Mouse (Mus musculus): ENCODE measurements around the gene Obp2b. TPM values are rescaled to one million over a fixed set of nuclear protein-coding genes. Genes with fewer than 3 reads are reported as not detected.
"Not testable (repeated sequence)": the region's sequence is repeated elsewhere in the genome, so short reads cannot be mapped to it uniquely, and the experiment has no call there.

Obp2b gene
- polyA plus RNA-seq, 2 experiments = not detected

GRCm38 (mm10) chr2:25703706-25704105, 33.1 kb upstream of the Obp2b start:
- Histone ChIP-seq H3K4me2 (ENCODE audit: low read depth) (no peak overlapping the region), H3K9ac (replicated peaks) (no peak overlapping the region), H3K4me3 (ENCODE audit: insufficient read depth in 1 of 2, low read depth in 2 of 2, low read length in 2 of 2) (no peak overlapping the region), H3K4me1 (replicated peaks; ENCODE audit: control insufficient read depth in 2 of 2, insufficient read depth in 2 of 2, low read length in 1 of 2) (no peaks in the 10 kb centered on the region), H3K27ac (no peak overlapping the region), H3K9me3 (ENCODE audit: control insufficient read depth, low read length) (no peaks in the 10 kb centered on the region), H3K36me3 (replicated peaks; ENCODE audit: control insufficient read depth, insufficient read depth, low read depth) (no peaks in the 10 kb centered on the region), H3K27me3 (ENCODE audit: control insufficient read depth, insufficient read depth, low read length) (no peaks in the 10 kb centered on the region)
- 74% methylated on average over 4 of the region's 4 CpGs for WGBS (ENCODE audit: insufficient replicate concordance)
- DNase-seq (ENCODE audit: low read depth in 3 of 3, low spot score in 3 of 3) = no peak
- TF ChIP-seq EP300 (IDR thresholded peaks at IDR 0.05; ENCODE audit: low read depth) = no peak
- no peak for TF ChIP-seq CTCF (IDR thresholded peaks at IDR 0.05; ENCODE audit: low read depth)
- no peak for ATAC-seq (ENCODE audit: insufficient read depth)

DNA sequence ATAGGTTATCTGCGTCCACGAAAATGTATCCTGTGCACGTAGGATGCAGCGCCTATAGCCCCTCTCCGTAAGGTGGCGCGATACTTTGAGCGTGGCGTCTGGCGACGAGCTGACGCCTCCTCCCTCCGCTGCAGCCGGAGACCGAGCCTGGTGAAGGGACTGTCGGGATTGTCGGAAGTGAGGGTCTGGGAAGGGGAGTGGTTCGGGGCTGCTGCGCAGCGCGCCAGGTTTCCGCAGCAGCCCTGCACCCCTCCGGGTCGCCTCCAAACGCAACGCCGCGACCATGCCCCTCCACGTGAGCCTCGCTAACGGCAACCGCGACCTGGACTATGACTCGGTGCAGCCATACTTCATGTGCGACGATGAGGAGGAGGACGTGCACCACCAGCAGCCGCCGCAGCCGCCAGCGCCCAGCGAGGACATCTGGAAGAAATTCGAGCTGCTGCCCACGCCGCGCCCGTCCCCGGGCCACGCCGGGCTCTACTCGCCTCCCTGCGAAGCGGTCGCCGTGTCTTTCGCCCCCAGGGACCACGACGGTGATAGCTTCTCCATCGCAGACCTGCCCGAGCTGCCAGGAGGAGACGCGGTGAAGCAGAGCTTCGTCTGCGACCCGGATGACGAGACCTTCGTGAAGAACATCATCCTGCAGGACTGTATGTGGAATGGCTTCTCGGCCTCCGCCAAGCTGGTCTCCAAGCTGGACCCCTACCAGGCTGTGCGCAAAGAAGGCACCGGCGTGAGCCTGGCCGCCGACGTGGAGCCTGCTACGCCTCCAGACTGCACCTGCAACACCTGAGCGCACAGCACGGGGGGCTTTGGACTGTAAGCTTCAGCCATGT, 29.9 kb upstream of the Obp2b start, which contains the start of gene Bmyc:
TSS of gene Bmyc (plus strand) at position 97 of the 839 bp plus-strand sequence.
- TF ChIP-seq EP300 (IDR thresholded peaks at IDR 0.05; ENCODE audit: low read depth) = no peak
- TF ChIP-seq CTCF (IDR thresholded peaks at IDR 0.05; ENCODE audit: low read depth) = peak; percentile 56
- H3K4me1 ChIP-seq (replicated peaks; ENCODE audit: control insufficient read depth in 2 of 2, insufficient read depth in 2 of 2, low read length in 1 of 2) = no peaks in the 10 kb centered on the region
- H3K4me2 ChIP-seq (ENCODE audit: low read depth) = peak within 1 kb of the TSS; percentile 68
- WGBS (ENCODE audit: insufficient replicate concordance) = under 1% methylated on average over 78 of the region's 78 CpGs
- H3K9ac ChIP-seq (replicated peaks) = no peak within 1 kb of the TSS; the same call in 1 of the 2 replicates
- DNase-seq (ENCODE audit: low read depth in 3 of 3, low spot score in 3 of 3) = peak; percentile 24 to 28 (median 27)
- peak; percentile 56; the same call in 1 of the 2 replicates for ATAC-seq (ENCODE audit: insufficient read depth)
- peak within 1 kb of the TSS; percentile 46 to 48 for H3K4me3 ChIP-seq (ENCODE audit: insufficient read depth in 1 of 2, low read depth in 2 of 2, low read length in 2 of 2)
- no peaks in the 10 kb centered on the region for H3K27me3 ChIP-seq (ENCODE audit: control insufficient read depth, insufficient read depth, low read length)
- H3K36me3 ChIP-seq (replicated peaks; ENCODE audit: control insufficient read depth, insufficient read depth, low read depth) = no peaks in the 10 kb centered on the region
- H3K9me3 ChIP-seq (ENCODE audit: control insufficient read depth, low read length) = no peaks in the 10 kb centered on the region
- no peak within 1 kb of the TSS for H3K27ac ChIP-seq

DNA sequence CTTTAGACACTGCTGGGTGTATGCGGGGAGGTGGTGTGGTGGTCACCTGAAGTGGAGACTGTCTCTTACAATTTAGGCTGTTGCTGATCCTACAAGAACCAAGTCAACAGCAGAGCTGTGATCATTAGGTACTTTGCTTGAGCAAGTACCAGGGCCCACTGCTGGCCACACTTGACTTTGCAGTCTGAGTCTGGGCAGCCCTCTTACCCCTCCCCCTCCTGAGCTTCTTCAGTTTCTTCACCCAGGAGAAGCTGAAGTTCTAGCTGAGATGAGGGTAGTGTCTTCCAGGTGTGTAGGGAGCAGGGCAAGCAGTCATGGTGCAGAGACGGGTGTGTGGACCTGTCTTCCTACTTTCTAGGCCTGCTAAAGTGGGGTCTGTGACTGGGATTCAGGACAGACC, 28.7 kb upstream of the Obp2b start:
- H3K9ac ChIP-seq (replicated peaks) = no peak overlapping the region
- no peaks in the 10 kb centered on the region for H3K9me3 ChIP-seq (ENCODE audit: control insufficient read depth, low read length)
- H3K27ac ChIP-seq = no peak overlapping the region
- H3K4me3 ChIP-seq (ENCODE audit: insufficient read depth in 1 of 2, low read depth in 2 of 2, low read length in 2 of 2) = no peak overlapping the region
- H3K27me3 ChIP-seq (ENCODE audit: control insufficient read depth, insufficient read depth, low read length) = no peaks in the 10 kb centered on the region
- H3K4me1 ChIP-seq (replicated peaks; ENCODE audit: control insufficient read depth in 2 of 2, insufficient read depth in 2 of 2, low read length in 1 of 2) = no peaks in the 10 kb centered on the region
- no peaks in the 10 kb centered on the region for H3K36me3 ChIP-seq (replicated peaks; ENCODE audit: control insufficient read depth, insufficient read depth, low read depth)
- WGBS (ENCODE audit: insufficient replicate concordance) = 37% methylated on average over 2 of the region's 2 CpGs
- TF ChIP-seq EP300 (IDR thresholded peaks at IDR 0.05; ENCODE audit: low read depth) (no peak), CTCF (IDR thresholded peaks at IDR 0.05; ENCODE audit: low read depth) (peak; percentile 24; the same call in 1 of the 2 replicates)
- ATAC-seq (ENCODE audit: insufficient read depth) (no peak), DNase-seq (ENCODE audit: low read depth in 3 of 3, low spot score in 3 of 3) (no peak)
- H3K4me2 ChIP-seq (ENCODE audit: low read depth) = no peak overlapping the region

- not testable (repeated sequence) for H3K4me3 ChIP-seq (ENCODE audit: insufficient read depth in 1 of 2, low read depth in 2 of 2, low read length in 2 of 2); H3K4me1 ChIP-seq (replicated peaks; ENCODE audit: control insufficient read depth in 2 of 2, insufficient read depth in 2 of 2, low read length in 1 of 2); H3K9ac ChIP-seq (replicated peaks); DNase-seq (ENCODE audit: low read depth in 3 of 3, low spot score in 3 of 3); H3K27me3 ChIP-seq (ENCODE audit: control insufficient read depth, insufficient read depth, low read length); H3K4me2 ChIP-seq (ENCODE audit: low read depth); H3K36me3 ChIP-seq (replicated peaks; ENCODE audit: control insufficient read depth, insufficient read depth, low read depth); H3K27ac ChIP-seq; H3K9me3 ChIP-seq (ENCODE audit: control insufficient read depth, low read length); ATAC-seq (ENCODE audit: insufficient read depth)
- 45% methylated on average over 1 of the region's 1 CpGs for WGBS (ENCODE audit: insufficient replicate concordance)
Measured at GRCm38 (mm10) chr2:25709056-25709455, 27.8 kb upstream of the Obp2b start.

- not testable (repeated sequence) for H3K4me2 ChIP-seq (ENCODE audit: low read depth); H3K27ac ChIP-seq; H3K4me3 ChIP-seq (ENCODE audit: insufficient read depth in 1 of 2, low read depth in 2 of 2, low read length in 2 of 2); H3K9ac ChIP-seq (replicated peaks); H3K27me3 ChIP-seq (ENCODE audit: control insufficient read depth, insufficient read depth, low read length); DNase-seq (ENCODE audit: low read depth in 3 of 3, low spot score in 3 of 3); H3K36me3 ChIP-seq (replicated peaks; ENCODE audit: control insufficient read depth, insufficient read depth, low read depth); H3K4me1 ChIP-seq (replicated peaks; ENCODE audit: control insufficient read depth in 2 of 2, insufficient read depth in 2 of 2, low read length in 1 of 2); ATAC-seq (ENCODE audit: insufficient read depth); H3K9me3 ChIP-seq (ENCODE audit: control insufficient read depth, low read length)
- WGBS (ENCODE audit: insufficient replicate concordance) = 53% methylated on average over 2 of the region's 2 CpGs
Measured at GRCm38 (mm10) chr2:25709791-25710190, 27.0 kb upstream of the Obp2b start.

- not testable (repeated sequence) for H3K27me3 ChIP-seq (ENCODE audit: control insufficient read depth, insufficient read depth, low read length); H3K36me3 ChIP-seq (replicated peaks; ENCODE audit: control insufficient read depth, insufficient read depth, low read depth); H3K9me3 ChIP-seq (ENCODE audit: control insufficient read depth, low read length); DNase-seq (ENCODE audit: low read depth in 3 of 3, low spot score in 3 of 3); H3K4me2 ChIP-seq (ENCODE audit: low read depth); H3K4me3 ChIP-seq (ENCODE audit: insufficient read depth in 1 of 2, low read depth in 2 of 2, low read length in 2 of 2); H3K9ac ChIP-seq (replicated peaks); H3K4me1 ChIP-seq (replicated peaks; ENCODE audit: control insufficient read depth in 2 of 2, insufficient read depth in 2 of 2, low read length in 1 of 2); H3K27ac ChIP-seq; ATAC-seq (ENCODE audit: insufficient read depth)
- 28% methylated on average over 3 of the region's 3 CpGs for WGBS (ENCODE audit: insufficient replicate concordance)
Measured at GRCm38 (mm10) chr2:25711641-25712040, 25.2 kb upstream of the Obp2b start.
